Mouse (Mus musculus): Measurements from ENCODE around the gene Fibp. TPM values are rescaled to one million over a fixed set of nuclear protein-coding genes. Genes with fewer than 3 reads are reported as not detected.

Gene Fibp
- total RNA-seq, 2 experiments from 2014 or later: 62.3 to 71.1 TPM

DNA sequence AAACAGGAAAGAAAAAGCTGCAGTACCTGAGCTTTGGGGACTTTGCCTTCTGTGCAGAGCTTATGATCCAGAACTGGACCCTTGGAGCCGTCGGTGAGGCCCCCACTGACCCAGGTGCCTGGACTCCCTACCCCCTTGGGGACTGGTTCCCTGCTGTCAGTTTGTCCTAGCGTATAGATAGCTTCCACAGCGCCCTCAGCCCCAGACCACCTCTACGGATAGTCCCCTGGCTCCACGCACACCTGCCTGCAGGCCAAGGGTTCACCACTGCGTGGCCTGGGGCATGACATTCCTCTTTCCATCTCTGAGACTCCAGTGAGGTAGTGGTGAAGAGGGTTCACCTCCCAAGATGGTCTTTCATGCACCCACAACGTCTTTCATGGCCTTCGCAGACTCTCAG lies 2.8 kb downstream of the Fibp start:
- peak in 1 of 2 experiments; percentile 10 for DNase-seq (ENCODE audit: low spot score in 2 of 2)

DNA sequence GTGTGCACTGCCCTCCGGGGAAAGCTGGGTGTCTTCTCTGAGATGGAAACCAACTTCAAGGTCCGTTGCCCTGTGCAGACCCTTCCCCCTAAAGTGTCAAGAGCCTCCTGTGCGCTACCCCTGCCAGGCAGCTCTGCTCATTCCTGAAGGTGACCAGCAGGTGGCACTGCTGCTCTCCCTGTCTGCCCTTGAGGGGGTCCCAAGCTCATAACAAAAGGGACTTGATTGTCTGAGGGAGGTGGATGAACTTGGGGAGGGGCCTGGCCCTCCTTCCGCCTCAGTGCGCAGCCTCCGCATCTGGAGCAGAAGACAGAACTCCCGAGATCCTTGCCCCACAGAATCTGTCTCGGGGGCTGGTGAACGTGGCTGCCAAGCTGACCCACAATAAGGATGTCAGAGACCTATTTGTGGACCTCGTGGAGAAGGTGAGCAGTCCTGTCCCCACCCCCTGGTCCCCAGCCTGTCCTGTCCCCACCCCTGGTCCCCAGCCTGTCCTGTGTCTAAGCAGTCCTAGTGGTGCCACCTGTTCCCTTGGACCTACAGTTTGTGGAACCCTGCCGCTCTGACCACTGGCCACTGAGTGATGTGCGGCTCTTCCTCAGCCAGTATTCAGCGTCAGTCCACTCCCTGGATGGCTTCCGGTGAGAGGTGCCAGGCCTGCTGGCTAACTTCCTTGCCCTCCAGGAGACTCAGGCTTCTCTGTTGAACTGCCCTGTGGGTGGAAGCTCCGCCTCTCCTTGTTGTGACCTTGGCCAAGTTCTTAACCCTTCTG lies 3.6 kb downstream of the Fibp start:
- DNase-seq (ENCODE audit: low spot score in 2 of 2): peak in 1 of 2 experiments; percentile 51

DNA sequence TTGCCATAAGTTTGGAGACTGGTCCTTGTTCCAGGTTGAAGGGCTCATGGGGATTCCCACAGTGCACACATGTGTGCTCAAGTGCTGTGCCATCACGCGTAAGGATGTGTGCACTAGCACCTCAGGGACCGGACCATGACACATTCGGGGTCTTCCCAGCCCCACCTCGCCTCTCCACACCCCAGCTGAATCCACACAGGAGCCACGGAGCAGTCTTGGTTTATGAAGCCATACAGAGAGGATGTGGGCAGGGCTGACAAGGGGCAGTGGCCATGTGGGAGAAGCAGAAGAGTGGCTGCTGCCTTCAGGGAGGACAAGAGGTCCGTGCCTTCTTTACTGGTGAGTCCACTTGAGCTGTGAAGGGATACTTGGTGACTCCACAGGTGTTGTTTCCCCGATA lies 4.6 kb downstream of the Fibp start:
- no peak for DNase-seq (ENCODE audit: low spot score in 2 of 2)

DNA sequence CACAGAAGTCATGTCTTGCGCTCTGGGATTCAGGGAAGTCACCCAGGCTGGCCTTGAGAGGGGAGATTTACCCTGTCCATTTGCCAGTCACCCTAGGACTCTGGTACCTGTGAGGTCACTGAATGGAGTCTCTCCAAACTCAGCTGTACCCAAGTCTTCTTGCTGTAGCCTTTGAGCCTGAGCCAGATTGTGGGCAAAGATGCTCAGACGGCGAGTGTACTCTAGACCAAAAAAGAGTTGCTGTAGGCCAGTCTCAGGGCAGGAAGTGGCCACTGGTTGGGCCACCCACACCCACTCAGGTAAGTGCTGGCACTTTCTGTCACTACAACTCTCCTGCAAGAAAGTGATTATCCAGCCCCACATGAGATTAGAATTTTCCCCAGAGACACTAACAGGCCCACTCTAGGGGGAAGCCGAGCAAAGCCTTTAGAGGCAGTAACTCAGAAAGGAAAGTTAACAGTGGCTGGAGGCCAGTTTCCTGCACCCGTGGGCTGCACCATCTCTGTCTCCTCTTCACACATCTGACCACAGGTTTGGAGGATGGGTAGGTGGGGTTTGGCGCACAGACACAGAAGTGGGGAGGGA lies 6.6 kb downstream of the Fibp start:
- DNase-seq (ENCODE audit: low spot score in 2 of 2): no peak

DNA sequence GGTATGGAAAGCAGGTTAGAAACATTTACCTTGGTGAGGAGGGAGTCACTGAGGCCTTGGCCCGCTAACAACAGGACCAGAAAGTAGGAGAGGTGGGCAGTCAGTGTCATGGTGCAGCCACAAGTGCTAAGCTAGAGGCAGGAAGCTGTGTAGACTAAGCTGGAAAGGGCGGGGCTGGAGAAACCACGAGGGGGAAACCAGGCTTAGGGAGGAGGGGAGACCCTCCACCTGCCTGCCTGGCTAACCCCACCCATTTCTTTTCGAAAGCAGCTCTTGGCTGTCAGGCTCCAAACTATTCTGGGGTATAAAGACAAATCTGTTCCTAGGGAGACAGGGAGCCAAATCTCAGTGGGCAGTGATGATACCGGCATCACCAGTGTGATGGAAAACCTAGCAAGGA lies 8.0 kb downstream of the Fibp start, which contains the start of gene Ctsw:
Ctsw (minus strand) TSS at position 134 of the 400 bp plus-strand sequence.
- no peak for DNase-seq (ENCODE audit: low spot score in 2 of 2)

DNA sequence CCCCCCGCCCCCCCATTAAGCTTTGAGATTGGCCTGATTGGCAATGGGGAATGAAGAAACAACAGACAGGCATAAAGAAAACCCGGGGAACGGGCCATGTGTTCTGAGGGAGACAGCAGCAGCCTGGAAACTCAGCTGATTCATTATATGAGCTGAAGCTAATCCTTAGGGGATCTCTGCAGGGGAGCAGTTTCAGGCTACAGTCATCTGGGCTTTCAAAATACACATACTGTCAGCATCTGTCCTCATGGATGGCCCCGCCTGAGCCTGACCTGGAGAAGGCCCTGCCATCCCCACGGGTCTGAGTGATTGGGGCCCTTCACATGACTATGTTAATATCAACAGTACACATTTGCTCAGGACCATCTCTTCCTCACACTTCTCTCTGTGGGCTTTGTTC lies 11.4 kb downstream of the Fibp start:
- no peak for DNase-seq (ENCODE audit: low spot score in 2 of 2)

DNA sequence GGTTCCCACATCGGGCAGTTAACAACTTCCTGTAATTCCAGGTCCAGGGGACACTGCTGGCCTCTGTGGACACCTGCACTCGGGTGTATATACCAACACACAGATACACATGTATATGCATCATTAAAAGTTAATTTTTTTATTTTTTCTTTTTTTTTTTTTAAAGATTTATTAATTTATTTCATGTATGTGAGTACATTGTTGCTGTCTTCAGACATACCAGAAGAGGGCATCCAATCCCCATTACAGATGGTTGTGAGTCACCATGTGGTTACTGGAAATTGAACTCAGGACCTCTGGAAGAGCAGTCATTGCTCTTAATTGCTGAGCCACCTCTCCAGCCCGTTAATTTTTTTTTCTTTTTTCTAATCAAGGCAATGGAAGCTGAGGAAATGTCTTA lies 12.4 kb downstream of the Fibp start:
- DNase-seq (ENCODE audit: low spot score in 2 of 2): no peak

DNA sequence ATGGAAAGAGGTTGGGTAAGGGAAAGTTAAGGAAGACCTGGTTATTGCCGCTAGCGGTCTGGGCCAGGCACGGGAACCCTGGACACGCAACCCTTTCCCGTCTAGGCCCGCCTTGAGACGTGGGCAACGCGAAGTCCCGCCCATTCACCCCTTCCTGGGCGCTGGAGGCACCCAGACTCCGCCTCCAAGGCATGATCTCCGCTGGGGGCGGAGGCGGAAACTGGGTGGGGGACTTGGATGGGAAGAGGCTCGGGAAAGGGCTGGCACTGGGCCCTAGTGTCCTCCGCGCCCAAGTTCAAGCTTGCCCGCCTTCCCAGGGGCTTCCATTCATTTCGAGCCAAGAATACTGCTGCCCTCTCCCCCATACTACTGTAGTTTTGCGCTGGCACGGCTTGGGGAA lies 13.3 kb downstream of the Fibp start, which contains the start of gene Efemp2:
Efemp2 (plus strand) TSS at position 235 of the 400 bp plus-strand sequence.
- DNase-seq (ENCODE audit: low spot score in 2 of 2): peak; percentile 67 to 76

DNA sequence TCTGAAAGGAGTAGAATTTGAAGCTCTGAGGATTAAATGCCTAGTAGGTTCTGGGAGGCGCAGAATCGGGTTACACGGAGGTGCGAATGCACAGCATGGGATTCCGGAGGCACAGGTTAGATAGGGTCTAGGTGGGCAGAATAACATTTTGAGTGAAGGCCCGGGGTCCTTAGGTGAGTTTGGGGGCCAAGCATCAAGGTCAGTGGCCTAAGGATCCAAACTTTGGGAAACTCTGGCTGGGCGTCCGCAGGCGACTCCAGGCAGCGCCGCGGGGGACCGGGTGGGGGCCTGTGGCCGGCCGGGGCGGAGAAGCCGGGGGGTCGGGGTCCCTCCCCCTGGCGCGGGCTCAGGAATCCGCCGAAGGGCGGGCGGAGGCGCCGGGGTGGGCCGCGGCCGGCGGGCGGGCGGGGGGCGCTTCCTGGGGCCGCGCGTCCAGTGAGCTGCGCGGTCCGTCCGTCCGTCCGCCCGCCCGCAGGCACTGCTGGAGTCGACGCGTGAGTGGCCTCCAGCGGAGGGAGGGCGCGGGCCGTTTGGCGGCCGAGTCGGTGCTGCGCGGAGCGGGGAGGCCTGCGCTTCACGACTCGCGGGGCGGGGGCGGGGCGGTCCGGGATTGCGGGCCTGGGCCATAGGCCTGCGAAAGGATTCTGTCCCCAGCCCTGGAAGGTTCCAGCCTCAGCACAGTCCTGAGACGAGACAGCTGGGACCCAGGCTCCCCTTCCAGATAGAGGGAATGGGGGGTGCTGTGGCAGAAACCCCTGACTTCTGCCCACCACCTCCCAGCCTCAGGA lies 14.1 kb downstream of the Fibp start:
- DNase-seq (ENCODE audit: low spot score in 2 of 2): peak; percentile 70 to 74

DNA sequence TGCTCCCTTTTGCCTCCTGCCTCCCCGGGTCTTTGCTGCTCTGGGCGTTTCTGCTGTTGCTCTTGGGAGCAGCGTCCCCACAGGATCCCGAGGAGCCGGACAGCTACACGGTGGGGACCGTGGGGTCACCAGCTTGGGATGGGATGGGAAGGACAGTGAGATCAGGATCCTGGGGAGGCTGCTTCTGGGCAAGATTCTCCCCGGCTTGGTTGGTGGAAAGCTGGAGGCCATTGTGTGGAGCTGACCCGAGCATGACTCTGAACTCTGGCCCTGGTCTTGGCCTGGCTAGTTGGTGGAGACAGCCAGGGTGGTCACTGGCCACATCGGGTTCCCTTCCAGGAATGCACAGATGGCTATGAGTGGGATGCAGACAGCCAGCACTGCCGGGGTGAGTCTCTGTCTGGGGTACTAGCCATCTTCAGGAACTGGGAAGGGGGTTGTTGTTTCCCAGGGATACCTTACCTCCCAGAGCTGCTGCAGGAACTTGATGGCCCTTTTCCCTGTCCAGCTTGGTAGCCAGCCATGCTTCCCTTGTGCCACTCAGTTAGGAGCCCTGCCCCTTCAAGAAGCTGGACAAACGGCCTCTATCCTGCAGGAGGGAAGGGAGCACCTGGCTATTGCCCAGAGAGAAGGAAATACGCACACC lies 14.8 kb downstream of the Fibp start:
- no peak for DNase-seq (ENCODE audit: low spot score in 2 of 2)

DNA sequence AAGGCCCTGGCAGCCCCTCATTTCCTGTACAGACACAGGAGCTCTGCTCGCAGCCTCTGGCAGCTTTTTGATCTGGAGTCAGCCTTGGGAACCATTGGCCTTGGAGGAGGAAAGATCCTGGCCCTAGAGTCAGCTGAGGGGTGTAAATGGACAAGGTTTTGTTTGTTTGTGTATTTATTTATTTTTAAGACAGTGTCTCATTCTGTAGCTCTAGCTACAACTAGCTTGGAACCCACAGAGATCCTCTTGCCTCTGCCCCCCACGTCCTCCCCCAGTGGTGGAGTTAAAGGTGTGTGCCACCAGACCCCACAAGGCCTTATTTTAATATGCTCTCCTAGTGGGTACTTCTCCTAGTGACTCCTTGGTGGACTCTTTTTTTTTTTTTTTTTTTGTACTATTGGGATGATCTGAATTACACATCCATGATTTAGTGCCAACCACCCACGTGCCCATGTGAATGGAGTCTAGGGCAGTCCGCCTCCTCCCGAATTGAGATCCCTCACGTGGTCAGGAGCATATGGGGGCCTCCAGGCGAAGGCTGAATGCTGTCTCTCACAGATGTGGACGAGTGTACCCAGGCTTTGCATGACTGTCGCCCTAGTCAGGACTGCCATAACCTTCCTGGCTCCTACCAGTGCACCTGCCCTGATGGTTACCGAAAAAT lies 16.7 kb downstream of the Fibp start:
- DNase-seq (ENCODE audit: low spot score in 2 of 2): no peak

DNA sequence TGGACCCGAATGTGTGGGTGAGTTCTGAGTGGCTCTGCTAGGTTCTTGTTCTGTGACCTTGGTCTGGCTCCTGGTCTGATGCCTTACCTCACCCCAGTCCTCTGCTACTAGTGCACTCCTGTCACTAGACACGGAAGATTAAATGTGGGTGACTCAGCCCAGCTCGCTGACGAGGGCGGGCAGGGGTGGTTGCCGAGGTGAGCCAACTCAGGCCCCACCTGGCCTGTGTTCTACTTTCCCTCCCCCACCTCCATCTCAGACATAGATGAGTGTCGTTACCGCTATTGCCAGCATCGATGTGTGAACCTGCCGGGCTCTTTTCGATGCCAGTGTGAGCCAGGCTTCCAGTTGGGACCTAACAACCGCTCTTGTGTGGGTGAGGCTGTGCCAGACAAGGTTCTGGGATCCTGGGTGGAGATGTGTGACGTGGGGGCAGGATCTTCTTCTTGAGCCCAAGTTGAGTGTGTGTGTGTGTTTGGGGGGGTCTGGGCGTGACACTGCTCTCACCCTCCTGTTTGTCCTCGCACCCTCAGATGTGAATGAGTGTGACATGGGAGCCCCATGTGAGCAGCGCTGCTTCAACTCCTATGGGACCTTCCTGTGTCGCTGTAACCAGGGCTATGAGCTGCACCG lies 17.4 kb downstream of the Fibp start:
- no peak for DNase-seq (ENCODE audit: low spot score in 2 of 2)

DNA sequence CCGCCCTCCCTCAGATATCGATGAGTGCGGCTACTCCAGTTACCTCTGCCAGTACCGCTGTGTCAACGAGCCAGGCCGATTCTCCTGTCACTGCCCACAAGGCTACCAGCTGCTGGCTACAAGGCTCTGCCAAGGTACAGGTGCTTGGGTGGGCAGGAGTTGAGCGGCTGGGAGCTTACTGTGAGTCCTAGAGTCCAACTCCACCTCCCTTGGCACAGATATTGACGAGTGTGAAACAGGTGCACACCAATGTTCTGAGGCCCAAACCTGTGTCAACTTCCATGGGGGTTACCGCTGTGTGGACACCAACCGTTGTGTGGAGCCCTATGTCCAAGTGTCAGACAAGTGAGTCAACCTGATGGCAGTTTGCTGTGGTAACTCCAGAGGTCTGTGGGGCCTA lies 19.6 kb downstream of the Fibp start:
- no peak for DNase-seq (ENCODE audit: low spot score in 2 of 2)

DNA sequence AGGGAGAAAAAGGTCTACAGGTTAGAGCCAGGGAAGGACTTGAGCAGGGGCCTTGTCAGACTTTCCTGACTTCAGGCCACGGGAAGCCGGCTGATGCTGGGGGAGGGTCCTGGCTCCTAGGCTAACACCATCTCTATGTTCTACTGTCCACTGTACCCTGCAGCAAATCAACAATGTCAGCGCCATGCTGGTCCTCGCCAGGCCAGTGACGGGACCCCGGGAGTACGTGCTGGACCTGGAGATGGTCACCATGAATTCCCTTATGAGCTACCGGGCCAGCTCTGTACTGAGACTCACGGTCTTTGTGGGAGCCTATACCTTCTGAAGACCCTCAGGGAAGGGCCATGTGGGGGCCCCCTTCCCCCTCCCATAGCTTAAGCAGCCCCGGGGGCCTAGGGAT lies 21.0 kb downstream of the Fibp start:
- no peak for DNase-seq (ENCODE audit: low spot score in 2 of 2)

DNA sequence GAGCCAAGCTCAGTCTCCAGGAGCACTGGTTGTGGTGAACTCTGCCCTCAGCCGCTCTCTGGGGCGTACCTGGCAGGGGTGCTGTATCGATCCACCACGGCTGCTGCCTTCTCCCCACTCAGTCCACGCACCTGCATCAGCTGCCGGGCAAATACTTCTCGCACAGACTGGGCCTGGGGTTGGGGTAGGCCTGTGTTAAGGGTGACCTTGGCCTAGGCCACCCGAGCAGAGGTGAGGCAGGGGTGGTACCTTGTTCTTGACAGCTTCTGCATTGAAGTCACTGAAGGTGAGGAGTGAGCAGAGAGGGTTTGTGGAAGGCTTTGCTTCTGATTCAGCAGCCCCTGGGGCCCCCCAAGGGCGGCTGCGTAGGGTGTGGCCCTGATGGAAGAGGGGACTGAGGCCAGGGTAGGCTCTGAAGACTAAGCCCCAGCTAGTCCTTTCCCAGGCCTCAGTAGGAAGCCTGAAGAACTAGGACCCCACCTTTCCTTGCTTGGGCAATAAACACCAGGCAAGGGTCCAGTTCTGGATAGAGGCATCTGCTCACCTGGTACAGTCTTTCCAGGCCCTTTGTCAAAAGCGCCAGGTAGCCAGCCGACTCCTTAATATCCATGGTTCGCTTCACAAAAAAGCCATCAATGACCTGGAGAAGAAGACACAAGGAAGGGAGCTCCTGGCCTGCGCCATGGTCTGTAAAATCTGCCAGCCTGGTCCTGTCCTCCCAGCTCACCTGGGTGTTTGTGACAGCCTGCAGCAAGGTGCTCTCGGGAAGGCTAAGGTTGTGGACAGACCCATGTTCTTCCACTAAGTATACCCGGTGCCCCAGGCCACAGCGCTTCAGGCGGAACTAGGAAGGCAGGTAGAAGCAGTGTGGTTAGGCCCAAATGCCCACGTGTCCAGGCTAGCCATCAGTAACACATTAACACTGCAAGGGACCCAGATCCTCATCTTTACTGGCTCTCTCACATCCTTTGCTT lies 23.3 kb downstream of the Fibp start:
- no peak for DNase-seq (ENCODE audit: low spot score in 2 of 2)

DNA sequence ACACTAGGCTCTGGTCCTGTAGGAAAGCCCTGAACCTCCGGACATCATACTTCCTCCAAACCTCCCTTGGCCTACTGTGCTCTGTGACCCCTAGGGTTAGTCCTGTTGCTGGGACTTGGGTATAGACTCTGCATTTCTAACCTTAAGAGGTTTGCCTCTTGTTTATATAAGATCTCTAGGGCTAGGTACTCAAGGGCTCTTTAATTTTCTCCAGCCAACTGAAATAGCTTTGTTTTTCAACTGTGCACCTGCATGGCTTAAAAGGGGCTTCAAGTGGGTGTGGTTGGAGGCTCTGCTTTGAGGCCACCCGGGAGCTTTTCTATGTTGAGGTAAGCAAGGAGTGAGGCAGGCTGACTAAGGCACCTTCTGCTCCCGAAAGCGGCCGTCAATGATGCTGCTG lies 24.1 kb downstream of the Fibp start:
- DNase-seq (ENCODE audit: low spot score in 2 of 2): no peak

DNA sequence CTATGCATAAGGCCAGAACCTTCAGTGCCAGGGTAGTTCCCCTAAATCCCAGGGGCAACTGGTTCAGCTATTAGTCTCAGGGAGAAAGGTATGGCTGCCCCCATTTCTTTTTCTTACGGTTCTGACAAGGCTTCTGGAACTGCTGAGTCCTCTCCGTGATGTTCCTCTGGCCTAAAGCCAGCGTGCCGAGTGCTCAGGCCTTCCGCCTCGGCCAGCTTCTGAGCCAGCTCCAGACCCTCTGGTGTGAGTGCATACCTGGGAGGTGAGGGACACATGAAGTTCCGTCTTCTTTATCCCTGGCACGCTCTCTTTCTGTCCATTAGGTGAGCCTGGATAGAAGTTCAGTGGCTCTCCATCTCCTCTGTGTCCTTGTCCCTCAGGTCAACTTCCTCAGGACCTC lies 25.0 kb downstream of the Fibp start:
- DNase-seq (ENCODE audit: low spot score in 2 of 2): no peak

DNA sequence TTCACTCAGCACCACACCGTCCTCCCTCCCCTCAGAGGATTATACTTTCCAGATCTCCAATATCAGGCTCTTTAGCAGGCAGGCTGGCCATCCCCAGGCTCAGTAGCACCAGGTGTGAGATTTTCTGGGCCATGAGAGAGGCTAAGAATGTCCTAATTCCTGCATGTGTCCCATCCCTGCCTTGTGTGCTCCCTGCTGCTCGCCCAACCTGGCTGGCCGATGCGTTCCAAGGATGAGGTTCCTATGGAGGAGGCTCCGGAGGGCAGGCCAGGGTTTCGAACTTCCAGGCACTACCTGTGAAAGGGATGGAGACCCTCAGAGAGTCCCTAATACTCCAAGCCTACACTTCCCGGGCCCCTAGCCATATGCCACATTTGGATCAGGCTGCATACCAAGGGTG lies 25.4 kb downstream of the Fibp start:
- DNase-seq (ENCODE audit: low spot score in 2 of 2): no peak

DNA sequence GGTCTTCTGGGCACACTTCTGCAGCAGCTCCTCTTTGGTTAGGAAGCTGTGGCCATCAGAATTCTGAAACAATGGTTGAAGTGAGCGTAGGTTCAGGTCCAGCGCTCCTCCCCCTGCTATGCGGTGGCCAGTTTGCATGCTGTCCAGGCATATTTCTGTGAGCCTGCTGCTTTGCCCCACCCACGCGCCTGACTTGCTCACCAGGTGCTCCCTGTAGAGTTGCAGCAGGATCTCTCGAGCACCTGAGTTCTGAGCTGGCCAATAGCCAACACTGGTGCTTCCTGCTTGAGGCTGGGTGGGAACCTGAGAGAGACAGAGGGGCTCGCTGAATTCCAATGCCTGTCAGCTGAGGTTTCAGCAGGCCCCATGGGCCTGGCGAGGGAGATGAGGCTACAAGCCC lies 25.9 kb downstream of the Fibp start:
- DNase-seq (ENCODE audit: low spot score in 2 of 2): no peak
